Mouse (Mus musculus): ENCODE measurements around the gene Agt. TPM values are rescaled to one million over a fixed set of nuclear protein-coding genes. Genes with fewer than 3 reads are reported as not detected.

Agt gene
- polyA plus RNA-seq, 1 experiment from 2014 or later: 1.7 TPM

- Histone ChIP-seq H3K9ac (no peak overlapping the region), H3K9me3 (no peaks in the 10 kb centered on the region), H3K36me3 (no peaks in the 10 kb centered on the region), H3K27ac (0 out of 2 replicates have a peak overlapping the region, but pooled peaks have one; percentile 54), H3K4me1 (peaks cover 21% of the 10 kb centered on the region), H3K27me3 (no peaks in the 10 kb centered on the region), H3K4me2 (no peak overlapping the region), H3K4me3 (no peak overlapping the region)
- WGBS: 60% methylated on average over 15 of the region's 15 CpGs
- no peak; the same call in 1 of the 2 replicates for ATAC-seq (ENCODE audit: insufficient number of reproducible peaks, low FRiP score, low TSS enrichment, low read depth)
Observed at GRCm38 (mm10) chr8:124573552-124574340, 4.2 kb upstream of the Agt start.

- no peaks in the 10 kb centered on the region for H3K9me3 ChIP-seq
- H3K27me3 ChIP-seq: no peaks in the 10 kb centered on the region
- no peak overlapping the region for H3K4me3 ChIP-seq
- no peaks in the 10 kb centered on the region for H3K36me3 ChIP-seq
- no peak overlapping the region for H3K4me2 ChIP-seq
- H3K27ac ChIP-seq: no peak overlapping the region
- H3K9ac ChIP-seq: no peak overlapping the region
- no peak for ATAC-seq (ENCODE audit: insufficient number of reproducible peaks, low FRiP score, low TSS enrichment, low read depth)
- peaks cover 21% of the 10 kb centered on the region for H3K4me1 ChIP-seq
Observed at GRCm38 (mm10) chr8:124572430-124572775, 2.9 kb upstream of the Agt start.

- Histone ChIP-seq H3K4me1 (peaks cover 21% of the 10 kb centered on the region), H3K27me3 (no peaks in the 10 kb centered on the region), H3K9me3 (no peaks in the 10 kb centered on the region), H3K36me3 (no peaks in the 10 kb centered on the region), H3K9ac (no peak overlapping the region), H3K27ac (peak overlapping the region; percentile 75), H3K4me2 (no peak overlapping the region), H3K4me3 (no peak overlapping the region)
- WGBS: 58% methylated on average over 8 of the region's 8 CpGs
- ATAC-seq (ENCODE audit: insufficient number of reproducible peaks, low FRiP score, low TSS enrichment, low read depth): no peak
Observed at GRCm38 (mm10) chr8:124571732-124572429, 2.4 kb upstream of the Agt start.

- H3K36me3 ChIP-seq: no peaks in the 10 kb centered on the region
- H3K9ac ChIP-seq: no peak overlapping the region
- H3K27ac ChIP-seq: peak overlapping the region; percentile 33; the same call in 1 of the 2 replicates
- no peak overlapping the region for H3K4me3 ChIP-seq
- ATAC-seq (ENCODE audit: insufficient number of reproducible peaks, low FRiP score, low TSS enrichment, low read depth): no peak
- H3K27me3 ChIP-seq: peaks cover under 1% of the 10 kb centered on the region; the same call in 1 of the 2 replicates
- no peaks in the 10 kb centered on the region for H3K9me3 ChIP-seq
- H3K4me1 ChIP-seq: peaks cover 21% of the 10 kb centered on the region
- H3K4me2 ChIP-seq: no peak overlapping the region
- 84% methylated on average over 2 of the region's 2 CpGs for WGBS
Observed at GRCm38 (mm10) chr8:124569100-124569499, 406 bp downstream of the Agt start.

GRCm38 (mm10) chr8:124567584-124567983, 1.9 kb downstream of the Agt start:
- peaks cover 4% of the 10 kb centered on the region; the same call in 1 of the 2 replicates for H3K27me3 ChIP-seq
- ATAC-seq (ENCODE audit: insufficient number of reproducible peaks, low FRiP score, low TSS enrichment, low read depth): no peak
- H3K4me3 ChIP-seq: no peak overlapping the region
- 91% methylated on average over 3 of the region's 3 CpGs for WGBS
- no peak overlapping the region for H3K27ac ChIP-seq
- no peaks in the 10 kb centered on the region for H3K36me3 ChIP-seq
- no peak overlapping the region for H3K9ac ChIP-seq
- no peaks in the 10 kb centered on the region for H3K9me3 ChIP-seq
- H3K4me2 ChIP-seq: no peak overlapping the region
- H3K4me1 ChIP-seq: peaks cover 11% of the 10 kb centered on the region

- H3K4me2 ChIP-seq: no peak overlapping the region
- no peak overlapping the region for H3K9ac ChIP-seq
- H3K9me3 ChIP-seq: no peaks in the 10 kb centered on the region
- no peaks in the 10 kb centered on the region for H3K36me3 ChIP-seq
- H3K4me3 ChIP-seq: no peak overlapping the region
- H3K4me1 ChIP-seq: peaks cover 10% of the 10 kb centered on the region
- peaks cover 4% of the 10 kb centered on the region; the same call in 1 of the 2 replicates for H3K27me3 ChIP-seq
- H3K27ac ChIP-seq: no peak overlapping the region
- 76% methylated on average over 6 of the region's 6 CpGs for WGBS
- no peak for ATAC-seq (ENCODE audit: insufficient number of reproducible peaks, low FRiP score, low TSS enrichment, low read depth)
Observed at GRCm38 (mm10) chr8:124567126-124567525, 2.4 kb downstream of the Agt start.

- no peak overlapping the region for H3K27ac ChIP-seq
- H3K9me3 ChIP-seq: no peaks in the 10 kb centered on the region
- WGBS: 69% methylated on average over 5 of the region's 5 CpGs
Observed at GRCm38 (mm10) chr8:124557476-124557875, 12.0 kb downstream of the Agt start.

GRCm38 (mm10) chr8:124556658-124557057, 12.8 kb downstream of the Agt start:
- Histone ChIP-seq H3K4me2 (no peak overlapping the region), H3K36me3 (peaks cover 14% of the 10 kb centered on the region), H3K4me3 (no peak overlapping the region), H3K9ac (no peak overlapping the region), H3K4me1 (no peaks in the 10 kb centered on the region), H3K27ac (no peak overlapping the region), H3K27me3 (no peaks in the 10 kb centered on the region), H3K9me3 (no peaks in the 10 kb centered on the region)
- no peak for ATAC-seq (ENCODE audit: insufficient number of reproducible peaks, low FRiP score, low TSS enrichment, low read depth)
- WGBS: 87% methylated on average over 13 of the region's 13 CpGs

More at GRCm38 (mm10) chr8:124557476-124557875, 12.0 kb downstream of the Agt start:
- H3K9ac ChIP-seq: no peak overlapping the region
- peaks cover 6% of the 10 kb centered on the region for H3K36me3 ChIP-seq
- ATAC-seq (ENCODE audit: insufficient number of reproducible peaks, low FRiP score, low TSS enrichment, low read depth): no peak
- no peak overlapping the region for H3K4me2 ChIP-seq
- H3K4me1 ChIP-seq: no peaks in the 10 kb centered on the region
- no peaks in the 10 kb centered on the region for H3K27me3 ChIP-seq
- H3K4me3 ChIP-seq: no peak overlapping the region

- H3K4me1 ChIP-seq: no peaks in the 10 kb centered on the region
- H3K9me3 ChIP-seq: no peaks in the 10 kb centered on the region
- ATAC-seq (ENCODE audit: insufficient number of reproducible peaks, low FRiP score, low TSS enrichment, low read depth): no peak
- no peak overlapping the region for H3K9ac ChIP-seq
- WGBS: 78% methylated on average over 7 of the region's 7 CpGs
- no peak overlapping the region for H3K4me2 ChIP-seq
- H3K4me3 ChIP-seq: no peak overlapping the region
- H3K27me3 ChIP-seq: no peaks in the 10 kb centered on the region
- H3K27ac ChIP-seq: no peak overlapping the region
- H3K36me3 ChIP-seq: peaks cover 19% of the 10 kb centered on the region
Observed at GRCm38 (mm10) chr8:124556164-124556563, 13.3 kb downstream of the Agt start.

GRCm38 (mm10) chr8:124555113-124555750, 14.3 kb downstream of the Agt start:
- Histone ChIP-seq H3K27me3 (no peaks in the 10 kb centered on the region), H3K4me3 (no peak overlapping the region), H3K4me1 (no peaks in the 10 kb centered on the region), H3K9ac (no peak overlapping the region), H3K36me3 (peaks cover 28% of the 10 kb centered on the region), H3K27ac (no peak overlapping the region), H3K9me3 (no peaks in the 10 kb centered on the region), H3K4me2 (no peak overlapping the region)
- WGBS: 86% methylated on average over 7 of the region's 7 CpGs
- no peak for ATAC-seq (ENCODE audit: insufficient number of reproducible peaks, low FRiP score, low TSS enrichment, low read depth)

GRCm38 (mm10) chr8:124551011-124551661, 18.4 kb downstream of the Agt start:
- WGBS: 92% methylated on average over 15 of the region's 15 CpGs
- no peaks in the 10 kb centered on the region for H3K4me1 ChIP-seq
- H3K9me3 ChIP-seq: no peaks in the 10 kb centered on the region
- no peak for ATAC-seq (ENCODE audit: insufficient number of reproducible peaks, low FRiP score, low TSS enrichment, low read depth)
- H3K9ac ChIP-seq: no peak overlapping the region
- no peak overlapping the region for H3K4me2 ChIP-seq
- no peak overlapping the region for H3K4me3 ChIP-seq
- no peaks in the 10 kb centered on the region for H3K27me3 ChIP-seq
- peaks cover 66% of the 10 kb centered on the region for H3K36me3 ChIP-seq
- H3K27ac ChIP-seq: no peak overlapping the region
